ENCODE assay signal across 9 mouse cellular contexts in the genomic region with DNA sequence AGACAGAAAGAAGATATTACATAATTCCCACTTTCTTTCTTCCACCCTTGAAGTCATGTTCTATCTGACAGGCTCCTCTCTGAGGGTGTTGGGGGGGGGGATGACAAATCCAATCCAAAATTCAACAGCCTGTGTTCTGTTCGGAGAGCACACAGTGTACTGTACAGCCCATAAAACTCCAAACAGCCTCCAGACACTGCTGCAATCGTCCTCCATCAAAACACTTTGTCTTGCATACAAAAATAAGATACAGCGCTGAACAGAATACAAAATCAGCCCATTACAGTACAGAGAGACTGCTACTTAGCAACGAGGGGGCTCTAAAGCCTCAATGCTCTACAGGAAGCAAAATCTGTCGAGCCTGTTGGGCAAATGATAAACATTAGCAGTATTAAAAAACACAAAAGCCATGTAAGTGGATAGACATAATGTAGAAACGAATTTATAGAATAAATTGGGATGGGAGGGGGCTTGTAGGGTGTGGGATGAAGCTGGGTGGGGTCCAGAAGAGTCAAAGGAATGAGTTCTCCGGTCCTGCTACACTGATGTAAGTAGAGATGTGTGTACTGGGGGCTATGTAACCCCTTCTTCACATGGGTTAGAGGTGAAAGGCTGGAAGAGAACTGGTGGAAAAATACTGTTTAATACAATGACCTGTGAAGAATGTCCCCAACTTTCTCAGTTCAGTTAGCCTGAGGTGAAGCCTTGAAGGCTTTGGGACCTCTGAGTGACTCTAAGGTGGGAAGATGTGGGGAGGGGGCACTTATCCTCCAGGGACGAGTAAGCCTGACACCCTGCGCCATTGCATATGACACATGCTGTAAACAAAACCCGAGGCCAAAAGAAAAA.
DNase-seq lines count a peak whose midpoint lies in the region; ATAC-seq and TF ChIP-seq lines count a peak whose summit lies in the region.
"Had no signal": no experiment of that assay in that cellular context is flagged by ENCODE, and none has a peak within 500 bp of the region (broad histone marks: within the 10 kb centered on the region; RNA-seq: fewer than 3 reads in every experiment).

No protein-coding gene starts in this region.

- peak overlapping the region; percentile 69; the same call in 1 of the 2 replicates for H3K27ac ChIP-seq in cerebellum, adult 2 months (ENCODE audit: insufficient read depth, low read length)
- H3K27ac ChIP-seq in kidney, postnatal 0 days: peak overlapping the region; percentile 79
- H3K27ac ChIP-seq in midbrain, embryonic 14.5 days (replicated peaks; ENCODE audit: low read depth, low read length): peak overlapping the region; percentile 86
- H3K27ac ChIP-seq: liver, embryonic 14.5 days had no signal

- no peak for DNase-seq in cerebellum, adult 2 months
- DNase-seq in cerebellum, postnatal 4 days (ENCODE audit: low spot score in 2 of 2): no peak
- DNase-seq in lung, adult 2 months: no peak
- no peak for DNase-seq in lung, postnatal 14 days
- DNase-seq in kidney, postnatal 0 days (ENCODE audit: low spot score): peak; percentile 66
- DNase-seq in midbrain, embryonic 14.5 days: peak; percentile 75
- DNase-seq in thymus, postnatal 14 days: no peak

- TF ChIP-seq CTCF in cerebellum, adult 2 months (IDR thresholded peaks at IDR 0.05; ENCODE audit: borderline replicate concordance, insufficient read depth, low read depth, low read length): no peak
- TF ChIP-seq CTCF in lung, adult 2 months (IDR thresholded peaks at IDR 0.05; ENCODE audit: insufficient read depth, low read length): no peak
- TF ChIP-seq CTCF in kidney, postnatal 0 days (IDR thresholded peaks at IDR 0.05; ENCODE audit: low read depth): no peak

- H3K9ac ChIP-seq in kidney, postnatal 0 days (ENCODE audit: low read depth, low read length): peak overlapping the region; percentile 23; the same call in 1 of the 2 replicates
- H3K9ac ChIP-seq in midbrain, embryonic 14.5 days (replicated peaks; ENCODE audit: low read length): 0 out of 2 replicates have a peak overlapping the region, but pooled peaks have one; percentile 27
- H3K9ac ChIP-seq: liver, embryonic 14.5 days had no signal

- 63% methylated on average over 10 of the region's 10 CpGs for WGBS in cerebellum, adult 2 months
- WGBS in lung, adult 2 months: 27% methylated on average over 10 of the region's 10 CpGs
- 40% methylated on average over 10 of the region's 10 CpGs for WGBS in kidney, postnatal 0 days
- WGBS in midbrain, embryonic 14.5 days: 23% methylated on average over 10 of the region's 10 CpGs

- H3K9me3 ChIP-seq in kidney, postnatal 0 days (replicated peaks; ENCODE audit: low read length): no peaks in the 10 kb centered on the region
- H3K9me3 ChIP-seq in midbrain, embryonic 14.5 days (ENCODE audit: control insufficient read depth, low read length): no peaks in the 10 kb centered on the region

- no peaks in the 10 kb centered on the region for H3K36me3 ChIP-seq in kidney, postnatal 0 days (ENCODE audit: insufficient read depth, low read length)
- H3K36me3 ChIP-seq in midbrain, embryonic 14.5 days (ENCODE audit: control insufficient read depth, insufficient read depth, low read length): no peaks in the 10 kb centered on the region

- TF ChIP-seq POLR2A in cerebellum, adult 2 months (IDR thresholded peaks at IDR 0.05; ENCODE audit: borderline replicate concordance, insufficient read depth, low read length): no peak
- 0 out of 2 replicates have a peak, but pooled peaks have one; percentile 4 for TF ChIP-seq POLR2A in lung, adult 2 months (IDR thresholded peaks at IDR 0.05; ENCODE audit: borderline replicate concordance, extremely low read depth, low read depth, low read length)

- ATAC-seq in kidney, postnatal 0 days (replicated peaks; ENCODE audit: low FRiP score, low read depth): no peak
- no peak for ATAC-seq in midbrain, embryonic 14.5 days (ENCODE audit: low FRiP score, low TSS enrichment)
- no peak for ATAC-seq in megakaryocyte-erythroid progenitor cell, adult 5-6 weeks (replicated peaks; ENCODE audit: low FRiP score, low TSS enrichment, poor library complexity, severe bottlenecking)

- no peaks in the 10 kb centered on the region for H3K27me3 ChIP-seq in cerebellum, adult 2 months (ENCODE audit: control insufficient read depth, insufficient read depth, low read length)
- H3K27me3 ChIP-seq in kidney, postnatal 0 days (ENCODE audit: insufficient read depth, low read length): no peaks in the 10 kb centered on the region
- H3K27me3 ChIP-seq in midbrain, embryonic 14.5 days (ENCODE audit: control insufficient read depth, insufficient read depth, low read length): no peaks in the 10 kb centered on the region

- peak overlapping the region; percentile 27 for H3K4me2 ChIP-seq in kidney, postnatal 0 days (ENCODE audit: low read length)
- H3K4me2 ChIP-seq in midbrain, embryonic 14.5 days (ENCODE audit: low read length): peak overlapping the region; percentile 34

- peaks cover 40% of the 10 kb centered on the region for H3K4me1 ChIP-seq in cerebellum, adult 2 months (ENCODE audit: control insufficient read depth, insufficient read depth, low read length)
- H3K4me1 ChIP-seq in lung, adult 2 months (ENCODE audit: control insufficient read depth, insufficient read depth, low read length): peaks cover 68% of the 10 kb centered on the region
- peaks cover 59% of the 10 kb centered on the region for H3K4me1 ChIP-seq in kidney, postnatal 0 days (replicated peaks; ENCODE audit: insufficient read depth, low read length)
- H3K4me1 ChIP-seq in midbrain, embryonic 14.5 days (ENCODE audit: control insufficient read depth, insufficient read depth, low read length): peaks cover 77% of the 10 kb centered on the region

- H3K4me3 ChIP-seq in cerebellum, adult 2 months (replicated peaks; ENCODE audit: insufficient read depth, low read depth, low read length): no peak overlapping the region
- no peak overlapping the region for H3K4me3 ChIP-seq in lung, adult 2 months (replicated peaks; ENCODE audit: extremely low read depth, low read depth, low read length)
- no peak overlapping the region for H3K4me3 ChIP-seq in kidney, postnatal 0 days (replicated peaks; ENCODE audit: low read depth, low read length)
- H3K4me3 ChIP-seq in midbrain, embryonic 14.5 days (replicated peaks; ENCODE audit: low read depth, low read length): no peak overlapping the region

Comparison
In these comparisons a context has a peak if more than half of its experiments do, and no peak if none do; other contexts are left out.
1. DNase-seq: peak in kidney, postnatal 0 days (single experiment) and midbrain, embryonic 14.5 days (single experiment); none in cerebellum, adult 2 months (0 of 2), cerebellum, postnatal 4 days (0 of 2), lung, adult 2 months (single experiment), lung, postnatal 14 days (single experiment) and thymus, postnatal 14 days (single experiment).
2. Peak in every context shown above with its lines, with median percentiles within 50 percentile points of each other: H3K27ac ChIP-seq.